Mouse (Mus musculus): ENCODE data around the gene Gm17334. TPM values are rescaled to one million over a fixed set of nuclear protein-coding genes. Genes with fewer than 3 reads are reported as not detected.

Gene Gm17334
- polyA plus RNA-seq, 1 experiment from 2014 or later, result not detected

DNA sequence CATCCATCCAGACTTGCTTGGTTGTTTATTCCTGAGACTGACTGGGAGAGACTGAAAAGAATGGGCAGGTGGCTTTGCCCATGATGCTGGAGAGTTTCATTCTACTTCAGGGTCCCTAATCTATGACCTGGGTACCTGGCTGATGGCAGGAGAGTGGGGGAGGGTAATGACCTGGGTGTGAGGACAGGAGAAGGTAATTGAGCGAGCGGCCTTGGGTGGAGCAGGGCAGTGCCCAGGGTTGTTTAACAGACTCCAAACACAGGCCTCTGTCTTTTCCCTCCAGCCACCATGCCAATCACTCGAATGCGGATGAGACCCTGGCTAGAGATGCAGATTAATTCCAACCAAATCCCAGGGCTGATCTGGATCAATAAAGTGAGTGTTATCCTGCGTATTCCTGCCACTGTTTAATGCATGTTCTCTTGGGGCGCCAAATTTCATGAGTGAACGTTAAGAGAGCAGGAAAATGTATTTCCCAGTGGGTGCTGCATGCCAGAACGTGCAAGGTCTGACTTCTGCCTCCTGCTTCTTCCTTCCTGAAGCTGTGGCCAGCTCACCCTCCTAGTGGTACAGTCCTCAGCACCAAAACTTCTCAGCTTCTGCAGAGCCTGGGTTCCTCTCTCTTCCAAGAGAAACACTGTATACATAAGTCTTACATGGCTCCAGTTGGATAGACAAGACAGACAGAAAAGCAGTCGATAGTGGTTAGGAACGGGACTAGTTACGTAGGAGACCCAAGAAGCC, 1.8 kb downstream of the Gm17334 start:
- Histone ChIP-seq H3K4me1 (ENCODE audit: control insufficient read depth, insufficient read depth, low read length) (no peaks in the 10 kb centered on the region), H3K9me3 (ENCODE audit: control insufficient read depth, low read length) (no peaks in the 10 kb centered on the region), H3K9ac (ENCODE audit: low read length) (no peak overlapping the region), H3K4me2 (ENCODE audit: low read depth) (peak overlapping the region; percentile 93), H3K36me3 (ENCODE audit: control insufficient read depth, insufficient read depth, low read length) (no peaks in the 10 kb centered on the region), H3K4me3 (ENCODE audit: low read depth, low read length) (peak overlapping the region; percentile 72), H3K27me3 (ENCODE audit: control insufficient read depth, insufficient read depth, low read length) (peaks cover 12% of the 10 kb centered on the region; the same call in 1 of the 2 replicates), H3K27ac (ENCODE audit: low read depth, low read length) (no peak overlapping the region)
- WGBS, result 83% methylated on average over 11 of the region's 11 CpGs
- DNase-seq (ENCODE audit: low spot score), result no peak
- ATAC-seq (ENCODE audit: insufficient read depth, low FRiP score, low TSS enrichment), result no peak

DNA sequence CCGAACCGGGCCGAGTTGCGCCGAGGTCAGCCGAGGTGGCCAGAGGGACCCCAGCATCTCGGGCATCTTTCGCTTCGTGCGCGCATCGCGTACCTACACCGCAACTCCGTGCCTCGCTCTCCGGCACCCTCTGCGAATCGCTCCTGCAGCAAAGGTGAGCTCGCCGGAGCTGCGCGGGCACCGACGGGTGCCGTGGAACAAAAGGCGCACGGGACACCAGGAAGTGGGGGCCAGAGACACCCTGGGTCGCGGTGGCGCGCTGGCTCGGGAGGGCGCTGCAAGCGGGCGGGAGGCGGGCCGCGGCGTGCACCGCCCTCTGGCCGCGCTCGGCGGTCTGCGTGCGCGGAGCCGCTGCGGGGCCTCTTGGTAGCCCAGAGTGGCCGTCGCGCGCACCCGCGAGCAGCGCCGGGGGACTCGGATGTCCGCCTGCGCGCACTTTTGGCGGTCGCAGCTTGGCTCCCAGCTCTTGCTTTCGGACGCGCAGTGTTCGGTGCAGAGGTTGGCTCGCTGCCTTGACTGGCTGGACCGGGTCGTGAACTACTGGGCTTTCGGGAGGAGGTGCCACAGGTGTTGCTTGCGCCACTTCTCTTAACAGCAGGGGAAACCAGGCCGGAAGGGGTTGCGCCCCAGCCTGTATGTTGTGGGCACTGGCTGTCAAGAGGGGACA, 2.7 kb downstream of the Gm17334 start:
- peak; percentile 81 for ATAC-seq (ENCODE audit: insufficient read depth, low FRiP score, low TSS enrichment)
- Histone ChIP-seq H3K4me2 (ENCODE audit: low read depth) (peak overlapping the region; percentile 93), H3K36me3 (ENCODE audit: control insufficient read depth, insufficient read depth, low read length) (no peaks in the 10 kb centered on the region), H3K9me3 (ENCODE audit: control insufficient read depth, low read length) (no peaks in the 10 kb centered on the region), H3K4me3 (ENCODE audit: low read depth, low read length) (peak overlapping the region; percentile 72), H3K27me3 (ENCODE audit: control insufficient read depth, insufficient read depth, low read length) (peaks cover 12% of the 10 kb centered on the region; the same call in 1 of the 2 replicates), H3K9ac (ENCODE audit: low read length) (peak overlapping the region; percentile 67), H3K27ac (ENCODE audit: low read depth, low read length) (no peak overlapping the region), H3K4me1 (ENCODE audit: control insufficient read depth, insufficient read depth, low read length) (no peaks in the 10 kb centered on the region)
- DNase-seq (ENCODE audit: low spot score), result peak; percentile 75
- WGBS, result under 1% methylated on average over 68 of the region's 75 CpGs

DNA sequence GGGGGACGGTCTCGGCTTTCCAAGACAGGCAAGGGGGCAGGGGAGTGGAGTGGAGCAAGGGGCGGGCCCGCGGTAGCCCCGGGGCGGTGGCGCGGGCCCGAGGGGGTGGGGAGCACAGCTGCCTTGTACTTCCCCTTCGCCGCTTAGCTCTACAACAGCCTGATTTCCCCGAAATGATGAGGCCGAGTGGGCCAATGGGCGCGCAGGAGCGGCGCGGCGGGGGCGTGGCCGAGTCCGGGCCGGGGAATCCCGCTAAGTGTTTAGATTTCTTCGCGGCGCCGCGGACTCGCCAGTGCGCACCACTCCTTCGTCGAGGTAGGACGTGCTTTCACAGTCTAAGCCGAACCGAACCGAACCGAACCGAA, 3.2 kb downstream of the Gm17334 start, which contains the start of gene Irf1:
Gene Irf1, plus strand, starts transcription at position 255 of the 365 bp plus-strand sequence.
- Histone ChIP-seq H3K4me1 (ENCODE audit: control insufficient read depth, insufficient read depth, low read length) (no peaks in the 10 kb centered on the region), H3K27ac (ENCODE audit: low read depth, low read length) (no peak within 1 kb of the TSS), H3K4me2 (ENCODE audit: low read depth) (peak within 1 kb of the TSS; percentile 93), H3K27me3 (ENCODE audit: control insufficient read depth, insufficient read depth, low read length) (peaks cover 12% of the 10 kb centered on the region; the same call in 1 of the 2 replicates), H3K4me3 (ENCODE audit: low read depth, low read length) (peak within 1 kb of the TSS; percentile 72), H3K9me3 (ENCODE audit: control insufficient read depth, low read length) (no peaks in the 10 kb centered on the region), H3K36me3 (ENCODE audit: control insufficient read depth, insufficient read depth, low read length) (no peaks in the 10 kb centered on the region), H3K9ac (ENCODE audit: low read length) (peak within 1 kb of the TSS; percentile 67)
- WGBS, result under 1% methylated on average over 40 of the region's 40 CpGs
- ATAC-seq (ENCODE audit: insufficient read depth, low FRiP score, low TSS enrichment) (peak; percentile 92), DNase-seq (ENCODE audit: low spot score) (peak; percentile 88)

DNA sequence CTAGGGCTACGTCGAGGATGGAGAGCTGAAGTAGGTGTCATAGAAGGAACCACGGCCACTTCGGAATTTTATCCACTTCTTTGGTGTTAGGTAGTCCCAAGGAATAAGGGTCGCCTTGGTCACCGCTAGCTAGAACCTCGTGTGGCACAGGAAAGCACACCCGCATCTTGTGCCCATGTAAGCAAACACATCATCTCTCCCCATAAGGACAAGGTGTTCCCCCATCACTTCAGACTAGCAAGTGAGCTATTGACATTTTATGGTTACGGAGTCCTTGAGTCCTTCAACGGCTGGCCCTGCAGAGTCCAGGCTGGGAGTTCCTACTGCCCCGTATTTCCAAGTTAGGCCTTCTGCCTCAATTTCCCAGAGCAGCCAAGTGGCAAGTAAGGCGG, 3.8 kb downstream of the Gm17334 start:
- Histone ChIP-seq H3K27me3 (ENCODE audit: control insufficient read depth, insufficient read depth, low read length) (peaks cover 12% of the 10 kb centered on the region; the same call in 1 of the 2 replicates), H3K36me3 (ENCODE audit: control insufficient read depth, insufficient read depth, low read length) (no peaks in the 10 kb centered on the region), H3K4me1 (ENCODE audit: control insufficient read depth, insufficient read depth, low read length) (no peaks in the 10 kb centered on the region), H3K9me3 (ENCODE audit: control insufficient read depth, low read length) (no peaks in the 10 kb centered on the region), H3K4me3 (ENCODE audit: low read depth, low read length) (no peak overlapping the region), H3K9ac (ENCODE audit: low read length) (no peak overlapping the region), H3K4me2 (ENCODE audit: low read depth) (peak overlapping the region; percentile 93), H3K27ac (ENCODE audit: low read depth, low read length) (no peak overlapping the region)
- DNase-seq (ENCODE audit: low spot score) (no peak), ATAC-seq (ENCODE audit: insufficient read depth, low FRiP score, low TSS enrichment) (no peak)
- 55% methylated on average over 12 of the region's 12 CpGs for WGBS

DNA sequence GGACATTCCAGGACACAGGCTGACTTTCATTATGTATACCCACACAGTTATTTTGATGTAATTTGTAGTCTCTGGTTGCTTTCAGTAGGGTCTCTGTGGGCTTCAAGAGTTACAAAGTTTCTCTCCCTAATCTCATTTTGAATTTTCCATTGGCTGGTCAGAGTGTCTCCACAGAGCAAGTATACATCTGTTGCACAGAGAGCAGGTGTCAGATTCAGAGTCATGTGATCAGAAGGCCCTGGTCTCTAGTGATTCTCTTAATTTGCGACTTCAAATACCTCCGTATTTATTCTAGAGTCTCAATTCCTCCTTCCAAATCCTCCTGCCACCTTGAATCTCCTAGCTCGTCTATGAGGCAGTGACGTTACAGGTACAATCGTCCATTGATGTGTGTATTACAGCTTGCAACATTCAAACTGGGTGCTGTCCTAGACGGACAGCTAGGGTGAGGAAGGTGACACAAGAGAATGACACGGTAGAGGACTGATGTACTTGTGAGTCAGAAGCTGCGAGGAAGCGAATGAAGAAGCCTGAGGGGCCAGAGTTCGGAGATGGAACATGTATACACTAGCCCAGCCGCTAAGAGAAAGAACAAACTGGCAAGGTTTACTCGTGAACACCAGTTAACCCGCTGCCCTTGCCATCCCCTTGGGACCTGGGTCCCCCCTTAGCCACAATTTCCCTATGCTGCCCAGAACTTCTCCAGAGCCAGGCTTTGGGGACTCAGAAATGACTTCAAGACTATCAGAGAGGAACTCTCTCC, 4.4 kb downstream of the Gm17334 start:
- Histone ChIP-seq H3K4me1 (ENCODE audit: control insufficient read depth, insufficient read depth, low read length) (peaks cover 4% of the 10 kb centered on the region; the same call in 1 of the 2 replicates), H3K4me2 (ENCODE audit: low read depth) (no peak overlapping the region), H3K4me3 (ENCODE audit: low read depth, low read length) (no peak overlapping the region), H3K36me3 (ENCODE audit: control insufficient read depth, insufficient read depth, low read length) (no peaks in the 10 kb centered on the region), H3K27ac (ENCODE audit: low read depth, low read length) (no peak overlapping the region), H3K27me3 (ENCODE audit: control insufficient read depth, insufficient read depth, low read length) (peaks cover 12% of the 10 kb centered on the region; the same call in 1 of the 2 replicates), H3K9ac (ENCODE audit: low read length) (no peak overlapping the region), H3K9me3 (ENCODE audit: control insufficient read depth, low read length) (no peaks in the 10 kb centered on the region)
- DNase-seq (ENCODE audit: low spot score) (no peak), ATAC-seq (ENCODE audit: insufficient read depth, low FRiP score, low TSS enrichment) (no peak)
- 78% methylated on average over 13 of the region's 13 CpGs for WGBS

DNA sequence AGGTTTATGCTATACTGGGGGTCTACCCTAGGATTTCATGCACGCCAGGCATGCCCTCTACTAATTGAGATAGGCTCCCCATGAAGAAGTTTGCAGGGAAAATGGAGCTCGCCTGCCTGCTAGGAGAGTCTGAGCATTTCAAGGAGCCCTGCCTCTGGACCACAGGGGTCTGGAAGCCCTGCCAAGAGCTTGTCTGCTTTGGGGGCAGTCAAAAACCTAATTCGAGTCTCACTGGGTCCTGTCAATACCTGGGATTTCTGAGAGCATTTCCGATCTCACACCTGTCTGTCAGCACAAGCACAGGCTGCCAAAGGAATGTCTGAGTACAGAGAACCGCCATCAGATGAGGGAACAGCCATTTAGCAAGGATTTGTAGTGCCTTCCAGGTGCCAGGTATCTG, 8.4 kb downstream of the Gm17334 start:
- H3K27me3 ChIP-seq (ENCODE audit: control insufficient read depth, insufficient read depth, low read length), result peaks cover 25% of the 10 kb centered on the region; the same call in 1 of the 2 replicates
- H3K4me3 ChIP-seq (ENCODE audit: low read depth, low read length), result no peak overlapping the region

DNA sequence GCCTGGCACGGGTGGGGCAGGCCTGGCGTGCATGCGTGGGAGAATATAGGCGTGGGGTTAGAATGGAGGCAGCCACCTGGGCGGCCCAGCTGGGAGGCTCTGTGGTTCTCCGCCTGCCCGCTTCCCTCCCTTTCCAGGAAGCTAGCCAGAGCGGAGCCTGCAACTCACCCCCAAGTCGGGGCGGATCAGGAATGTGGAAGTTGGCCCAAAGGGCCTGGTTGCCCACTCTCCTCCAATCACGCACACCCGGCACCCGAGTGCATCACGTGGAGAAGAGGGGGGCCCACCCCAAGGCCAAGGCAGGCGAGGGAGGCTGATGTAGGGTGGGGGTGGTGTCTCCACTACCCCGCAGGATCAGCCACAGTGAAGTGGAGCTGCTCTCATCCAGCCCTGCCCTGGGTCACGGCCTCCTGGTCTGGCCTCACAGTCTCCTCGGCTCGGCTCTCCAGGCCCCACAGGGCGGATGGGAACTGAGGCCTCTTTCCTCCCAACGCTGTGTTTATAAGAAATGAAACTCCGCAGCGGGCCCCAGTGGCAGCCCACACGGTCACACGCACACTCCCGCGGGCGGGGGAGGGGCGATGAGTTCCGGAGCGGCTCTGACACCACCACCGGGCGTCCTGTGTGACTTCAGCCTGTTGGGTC, 9.4 kb downstream of the Gm17334 start:
- DNase-seq (ENCODE audit: low spot score) (peak; percentile 83), ATAC-seq (ENCODE audit: insufficient read depth, low FRiP score, low TSS enrichment) (peak; percentile 68)
- H3K4me1 ChIP-seq (ENCODE audit: control insufficient read depth, insufficient read depth, low read length), result peaks cover 14% of the 10 kb centered on the region
- no peak overlapping the region for H3K27ac ChIP-seq (ENCODE audit: low read depth, low read length)
- no peaks in the 10 kb centered on the region for H3K36me3 ChIP-seq (ENCODE audit: control insufficient read depth, insufficient read depth, low read length)
- peak overlapping the region; percentile 61 for H3K9ac ChIP-seq (ENCODE audit: low read length)
- no peaks in the 10 kb centered on the region for H3K9me3 ChIP-seq (ENCODE audit: control insufficient read depth, low read length)
- WGBS, result 3% methylated on average over 32 of the region's 33 CpGs
- peaks cover 18% of the 10 kb centered on the region; the same call in 1 of the 2 replicates for H3K27me3 ChIP-seq (ENCODE audit: control insufficient read depth, insufficient read depth, low read length)
- peak overlapping the region; percentile 64 for H3K4me2 ChIP-seq (ENCODE audit: low read depth)
- peak overlapping the region; percentile 28 for H3K4me3 ChIP-seq (ENCODE audit: low read depth, low read length)

More for the DNA sequence above, 8.4 kb downstream of the Gm17334 start:
- H3K36me3 ChIP-seq (ENCODE audit: control insufficient read depth, insufficient read depth, low read length), result no peaks in the 10 kb centered on the region
- H3K9ac ChIP-seq (ENCODE audit: low read length), result no peak overlapping the region
- no peak for ATAC-seq (ENCODE audit: insufficient read depth, low FRiP score, low TSS enrichment)
- no peaks in the 10 kb centered on the region for H3K9me3 ChIP-seq (ENCODE audit: control insufficient read depth, low read length)
- H3K4me1 ChIP-seq (ENCODE audit: control insufficient read depth, insufficient read depth, low read length), result peaks cover 14% of the 10 kb centered on the region
- WGBS, result 58% methylated on average over 5 of the region's 5 CpGs
- H3K27ac ChIP-seq (ENCODE audit: low read depth, low read length), result no peak overlapping the region
- no peak for DNase-seq (ENCODE audit: low spot score)
- H3K4me2 ChIP-seq (ENCODE audit: low read depth), result no peak overlapping the region

DNA sequence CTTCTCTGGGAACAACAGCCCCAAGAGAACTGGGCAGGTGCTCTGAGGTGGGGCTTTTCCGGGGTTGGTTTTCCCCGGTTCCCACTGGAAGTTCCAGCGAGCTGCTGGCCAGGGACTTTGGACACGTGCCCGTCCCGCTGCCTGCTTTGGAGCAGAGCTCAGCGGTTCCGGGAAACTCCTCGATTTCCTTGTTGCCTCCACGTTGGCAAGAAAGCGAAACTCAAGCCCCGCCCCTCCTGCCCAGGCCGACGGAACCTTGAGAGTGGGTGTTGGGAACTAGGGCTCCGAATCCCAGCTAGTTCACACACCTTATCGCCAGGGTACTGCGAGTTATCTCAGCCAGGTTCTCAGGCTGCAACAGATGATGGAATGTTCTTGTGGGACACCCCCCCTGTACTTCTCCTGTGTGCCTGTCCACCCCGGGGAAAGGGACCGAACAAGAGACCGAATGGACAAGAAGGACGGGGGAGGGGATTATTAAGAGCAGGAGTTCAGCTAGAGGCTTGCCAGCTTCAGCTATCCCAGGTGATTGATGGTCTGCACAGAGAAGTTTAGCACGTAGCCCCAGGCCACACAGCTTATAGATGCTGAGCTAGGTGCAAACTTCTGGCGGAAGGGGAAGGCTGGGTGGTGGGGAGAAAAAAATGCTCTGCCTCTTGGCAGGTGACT, 10.0 kb downstream of the Gm17334 start:
- 10% methylated on average over 23 of the region's 23 CpGs for WGBS
- no peaks in the 10 kb centered on the region for H3K9me3 ChIP-seq (ENCODE audit: control insufficient read depth, low read length)
- H3K4me1 ChIP-seq (ENCODE audit: control insufficient read depth, insufficient read depth, low read length), result peaks cover 14% of the 10 kb centered on the region
- peak overlapping the region; percentile 14 for H3K9ac ChIP-seq (ENCODE audit: low read length)
- H3K4me2 ChIP-seq (ENCODE audit: low read depth), result peak overlapping the region; percentile 64
- peak overlapping the region; percentile 28 for H3K4me3 ChIP-seq (ENCODE audit: low read depth, low read length)
- DNase-seq (ENCODE audit: low spot score), result no peak
- no peaks in the 10 kb centered on the region for H3K36me3 ChIP-seq (ENCODE audit: control insufficient read depth, insufficient read depth, low read length)
- H3K27me3 ChIP-seq (ENCODE audit: control insufficient read depth, insufficient read depth, low read length), result peaks cover 15% of the 10 kb centered on the region; the same call in 1 of the 2 replicates
- H3K27ac ChIP-seq (ENCODE audit: low read depth, low read length), result no peak overlapping the region
- ATAC-seq (ENCODE audit: insufficient read depth, low FRiP score, low TSS enrichment), result peak; percentile 48
